Mouse (Mus musculus): ENCODE results near the gene Igsf3.
A peak's percentile ranks its signal among the peaks of the same experiment; 100 is the strongest.

Igsf3 gene

DNA sequence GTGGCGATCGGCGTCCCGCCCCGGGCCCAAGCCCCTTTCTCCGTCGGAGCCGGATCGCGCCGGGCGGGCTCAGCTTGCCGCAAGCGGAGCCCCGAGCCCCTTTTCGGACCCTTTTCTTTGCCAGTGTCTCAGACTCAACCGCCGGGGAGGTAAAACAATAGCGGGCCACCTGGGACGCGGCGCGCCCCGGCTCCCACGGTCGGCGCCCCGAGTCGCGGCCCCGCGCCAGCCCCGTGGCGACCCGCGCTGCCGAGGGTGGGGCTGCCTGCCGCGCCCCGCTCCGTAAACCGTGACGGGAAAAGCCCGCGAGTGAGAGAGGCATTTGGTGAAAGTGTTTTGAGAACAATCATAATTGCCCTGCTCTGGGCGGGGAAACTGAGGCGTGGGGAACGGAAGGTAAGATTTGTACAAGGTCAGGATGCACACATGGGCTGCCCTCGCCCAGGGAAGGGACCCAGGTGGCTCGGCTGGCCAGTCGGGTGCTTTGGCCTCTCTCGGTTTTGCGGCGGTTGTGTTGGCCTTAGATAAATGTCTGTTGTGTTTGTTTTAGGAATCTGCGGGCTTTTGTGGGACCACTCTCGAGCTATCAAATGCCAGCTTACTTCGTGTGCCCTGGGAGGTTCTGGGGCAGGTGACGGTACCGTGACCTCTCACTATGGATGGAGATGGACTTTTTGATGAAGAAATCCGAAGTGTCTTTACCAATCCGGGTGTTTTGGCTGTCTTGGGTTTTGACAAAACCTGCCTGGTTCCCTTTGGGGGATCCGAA is 557 bp downstream of the Igsf3 start:
- DNase-seq = no peak

DNA sequence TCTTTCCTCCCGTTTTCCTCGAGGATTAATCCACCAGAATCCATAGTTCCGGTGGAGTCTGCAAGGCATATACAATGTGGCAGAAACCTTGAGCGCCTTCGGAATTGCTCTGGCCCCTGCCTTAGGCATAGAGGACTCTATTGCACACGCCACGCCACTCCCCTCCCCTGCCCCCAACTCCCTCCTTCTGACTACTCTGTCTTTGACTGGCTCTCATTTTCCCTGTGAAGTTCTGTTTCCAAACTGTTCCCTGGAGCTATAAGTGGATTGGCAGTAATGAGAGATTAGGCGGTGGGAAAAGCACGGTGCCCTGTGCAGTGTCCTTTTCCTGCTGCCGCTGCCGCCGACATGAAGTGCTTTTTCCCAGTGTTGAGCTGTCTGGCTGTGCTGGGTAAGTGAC is 1.2 kb downstream of the Igsf3 start:
- peak; percentile 67 to 68 for DNase-seq

DNA sequence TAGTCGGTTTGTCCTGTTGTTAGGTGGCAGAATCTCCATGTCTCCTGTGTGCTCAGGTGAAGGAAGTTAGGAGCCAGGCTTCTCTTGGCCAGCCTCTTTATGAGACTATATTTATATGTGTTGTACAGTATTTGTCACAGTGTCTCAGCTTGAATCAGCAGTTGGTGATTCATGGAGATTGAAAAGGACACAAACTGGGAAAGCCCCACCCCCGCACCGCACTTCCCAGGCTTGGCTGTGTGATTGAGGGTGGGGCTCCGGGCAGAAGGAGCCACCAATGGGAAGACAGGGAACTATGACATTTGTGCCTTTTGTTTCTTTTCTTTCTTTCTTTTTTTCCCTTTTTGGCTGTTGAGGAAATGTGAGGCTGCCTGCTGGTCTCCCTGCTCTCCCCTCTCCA is 2.9 kb downstream of the Igsf3 start:
- peak; percentile 63 to 73 for DNase-seq

DNA sequence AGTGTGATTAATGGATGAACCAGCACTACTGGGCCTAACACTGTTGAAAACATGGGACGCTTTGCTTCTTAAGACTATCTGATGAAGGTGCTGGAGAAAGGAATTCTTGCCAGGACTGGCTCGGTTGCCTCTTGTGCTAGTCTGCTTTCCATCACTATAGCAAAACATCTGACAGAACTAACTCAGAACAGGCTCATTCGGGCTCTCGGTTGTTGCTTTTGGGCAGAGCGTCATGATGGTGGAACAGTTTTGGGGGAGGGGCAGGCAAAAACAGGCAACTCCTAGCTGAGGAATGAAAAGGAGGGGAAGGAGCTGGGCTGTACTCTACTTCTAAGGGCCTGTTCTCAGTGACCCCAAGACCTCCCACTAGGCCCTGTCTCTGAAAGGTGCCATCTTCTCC is 4.8 kb downstream of the Igsf3 start:
- no peak for DNase-seq

DNA sequence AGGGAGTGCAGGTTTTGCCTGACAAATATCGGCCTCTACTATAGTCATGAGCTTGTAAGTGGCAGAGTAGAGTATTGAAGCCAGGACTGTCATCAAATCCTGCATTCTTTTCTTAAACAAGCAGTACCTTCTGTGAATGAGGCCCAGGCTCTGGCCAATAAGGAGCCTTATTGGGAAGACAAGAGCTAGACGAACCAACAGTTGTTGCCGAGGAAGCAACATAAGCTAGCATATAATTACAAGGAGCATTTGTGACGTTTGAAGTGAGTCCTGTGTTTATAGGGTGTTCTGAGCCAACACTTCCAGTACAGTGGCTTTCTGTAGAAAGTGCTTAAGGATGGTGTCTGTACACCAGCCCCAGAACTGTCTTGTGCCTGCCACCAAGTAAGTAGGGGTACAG is 5.9 kb downstream of the Igsf3 start:
- DNase-seq = no peak

DNA sequence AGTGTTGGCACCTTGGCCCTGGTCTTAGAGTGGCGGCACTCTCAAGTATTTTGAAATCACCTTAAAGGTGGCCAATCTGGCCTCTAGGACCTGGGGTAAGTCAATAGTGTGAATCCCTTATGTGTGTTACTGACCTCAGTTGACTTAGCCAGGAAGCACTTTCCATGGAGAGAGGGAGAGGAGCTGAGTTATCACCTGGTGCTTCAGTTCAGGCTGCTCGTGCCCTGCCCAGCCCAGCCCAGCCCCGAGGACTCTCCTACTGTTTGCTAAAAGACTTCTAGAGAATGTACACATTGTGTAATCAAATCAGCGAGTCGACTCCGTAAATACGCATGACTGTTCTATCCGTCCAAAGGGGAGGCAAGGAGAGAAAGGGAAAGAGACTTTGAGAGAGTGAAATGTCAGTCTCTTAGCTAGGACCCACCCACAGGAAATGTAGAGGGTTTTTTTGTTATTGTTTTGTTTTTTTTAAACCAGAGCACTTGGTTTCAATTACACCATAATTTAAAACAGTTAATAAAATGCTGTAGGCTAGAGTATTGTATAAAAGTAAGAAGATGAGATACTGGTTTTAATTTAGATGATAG is 9.6 kb downstream of the Igsf3 start:
- DNase-seq = no peak

DNA sequence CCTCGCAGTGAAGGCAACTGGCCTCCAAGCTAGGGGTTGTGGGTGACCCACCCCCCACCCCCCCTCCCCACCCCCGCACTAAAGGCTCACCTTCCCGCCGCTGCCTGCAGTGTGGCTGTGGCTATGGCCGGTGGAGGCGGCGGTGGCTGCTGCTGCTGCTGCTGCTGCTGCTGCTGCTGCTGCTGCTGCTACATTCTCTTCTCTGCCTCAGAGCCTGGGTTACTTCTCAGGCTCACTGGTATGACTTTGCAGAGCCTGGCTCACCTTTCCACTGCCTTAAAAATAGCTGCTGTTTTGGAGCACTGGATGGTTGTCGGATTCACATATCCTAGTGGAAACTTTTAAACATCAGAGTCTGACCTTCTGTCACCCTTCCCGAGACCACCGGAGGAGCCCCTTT is 11.0 kb downstream of the Igsf3 start:
- DNase-seq = no peak

DNA sequence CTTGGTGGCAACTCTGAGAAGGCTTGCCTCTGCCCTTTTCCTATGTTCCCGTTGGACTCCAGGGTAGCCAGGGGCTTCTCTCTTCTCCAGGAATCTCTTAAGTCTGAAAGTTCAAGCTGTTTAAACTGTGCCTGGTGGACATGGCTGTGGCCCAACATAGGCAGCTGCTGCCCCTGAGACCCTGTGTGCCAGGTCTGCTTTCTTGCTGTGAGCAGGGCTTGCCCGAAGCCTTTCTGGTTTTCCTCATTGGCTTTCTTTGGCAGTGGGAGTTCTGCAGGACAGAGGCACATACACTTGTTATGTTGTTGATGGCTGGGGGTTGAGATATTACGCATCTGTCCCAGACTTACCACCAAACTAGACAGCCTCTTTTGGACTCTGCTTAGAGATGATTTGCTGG is 12.7 kb downstream of the Igsf3 start:
- DNase-seq = peak; percentile 53 to 71

DNA sequence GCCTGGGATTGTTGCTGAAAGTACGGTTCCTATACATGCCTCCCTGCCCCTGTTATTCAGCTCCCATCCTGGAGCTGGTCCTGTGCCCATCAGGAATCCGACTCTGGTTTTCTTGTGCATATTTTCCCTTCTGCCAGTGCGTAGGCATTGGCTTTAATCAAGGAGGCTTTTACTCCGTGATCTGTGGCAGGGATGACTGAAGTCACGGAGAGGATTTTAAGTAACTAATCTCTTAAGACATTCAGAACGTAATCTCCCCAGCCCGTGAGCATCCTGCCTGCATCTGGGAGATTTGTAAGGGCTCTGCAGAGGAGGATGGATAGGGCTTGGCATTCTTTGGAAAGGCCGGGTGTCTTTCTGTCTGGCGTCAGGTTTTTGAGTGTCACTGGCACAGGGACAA is 13.6 kb downstream of the Igsf3 start:
- no peak for DNase-seq

DNA sequence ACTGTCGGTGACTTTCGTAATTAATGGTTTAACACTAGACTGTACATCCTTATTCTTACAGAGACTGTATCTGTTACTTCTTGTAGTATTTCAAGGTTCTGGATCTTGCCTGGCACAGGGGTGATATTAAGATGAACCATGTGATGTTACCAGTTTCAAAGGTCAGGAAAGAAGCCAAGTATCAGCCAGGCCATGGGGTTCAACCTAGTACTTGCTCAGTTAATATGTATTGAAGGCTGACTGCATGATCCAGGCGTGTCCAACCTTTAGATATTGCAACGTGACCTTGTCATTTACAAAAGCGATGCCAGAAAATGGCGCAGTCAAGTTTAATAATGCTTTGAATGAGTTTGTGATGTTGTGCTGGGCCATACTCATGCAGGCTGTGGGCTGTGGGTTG is 15.1 kb downstream of the Igsf3 start:
- DNase-seq = no peak

DNA sequence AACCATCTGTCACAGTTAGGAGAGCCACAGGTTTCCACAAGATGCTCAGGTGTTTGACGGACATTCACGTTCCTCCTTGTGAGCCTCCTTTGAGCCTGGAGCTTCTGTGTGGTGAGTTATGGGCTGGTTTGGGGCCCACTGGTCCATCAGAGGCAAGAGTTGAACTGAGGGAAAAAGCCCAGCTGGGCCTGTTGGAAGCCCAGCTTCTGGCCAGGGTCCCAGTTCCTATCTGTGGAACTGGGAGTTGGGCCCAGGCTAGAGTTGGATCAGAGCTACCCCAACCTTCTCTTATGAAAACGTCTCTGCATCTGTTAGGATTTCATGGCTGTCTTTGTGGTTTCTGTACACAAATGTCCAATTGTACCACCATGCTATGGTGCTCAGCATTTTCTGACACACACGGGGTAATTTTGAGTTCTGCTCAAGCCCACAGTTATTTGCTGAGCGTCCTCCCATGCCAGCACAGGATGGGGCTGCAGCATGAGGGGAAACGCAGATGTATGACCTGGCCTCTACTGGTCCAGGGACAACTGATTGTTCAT is 16.3 kb downstream of the Igsf3 start:
- DNase-seq = peak; percentile 82 to 88

DNA sequence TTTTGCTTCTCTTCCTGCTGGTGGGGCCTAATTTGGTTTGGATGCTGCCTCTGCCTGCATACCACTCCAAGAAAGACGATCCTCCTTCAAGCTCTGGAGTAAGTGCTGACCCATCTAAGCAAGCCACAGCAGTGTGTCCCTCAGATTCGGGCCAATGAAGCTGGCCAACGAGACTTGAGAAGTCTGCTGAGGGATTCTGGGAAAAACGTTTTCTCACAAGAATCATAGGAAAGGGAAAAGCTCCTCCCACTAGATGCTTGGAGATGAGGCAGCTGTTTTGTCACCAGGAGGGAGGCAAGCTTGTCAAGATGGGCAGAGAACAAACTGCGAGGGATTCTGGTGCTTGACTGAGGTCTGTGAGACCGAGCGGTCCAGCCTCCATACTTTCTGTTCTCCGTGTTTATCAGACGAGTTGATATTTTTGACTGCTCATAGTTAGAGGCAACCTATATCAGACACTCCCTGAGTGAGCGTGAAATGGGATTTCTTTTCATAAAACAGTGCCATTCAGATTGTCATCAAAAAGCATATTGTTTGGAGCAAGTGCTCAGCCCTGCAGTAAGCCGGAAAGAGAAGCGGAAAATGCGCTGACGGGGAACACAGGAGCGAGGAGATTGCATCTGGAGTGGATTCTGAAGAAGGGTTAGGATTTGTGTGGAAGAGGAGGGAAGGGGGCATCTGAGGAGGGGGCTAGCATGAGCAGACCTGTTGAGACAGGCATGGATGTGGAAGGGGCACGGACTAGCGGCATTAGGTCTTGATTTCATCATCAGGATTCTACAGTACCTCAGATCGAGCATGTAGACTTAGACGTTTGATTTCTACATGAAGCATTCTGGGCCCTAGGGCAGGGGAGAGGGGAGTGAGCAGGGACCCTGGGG is 17.0 kb downstream of the Igsf3 start:
- peak in 1 of 2 experiments; percentile 42 for DNase-seq

DNA sequence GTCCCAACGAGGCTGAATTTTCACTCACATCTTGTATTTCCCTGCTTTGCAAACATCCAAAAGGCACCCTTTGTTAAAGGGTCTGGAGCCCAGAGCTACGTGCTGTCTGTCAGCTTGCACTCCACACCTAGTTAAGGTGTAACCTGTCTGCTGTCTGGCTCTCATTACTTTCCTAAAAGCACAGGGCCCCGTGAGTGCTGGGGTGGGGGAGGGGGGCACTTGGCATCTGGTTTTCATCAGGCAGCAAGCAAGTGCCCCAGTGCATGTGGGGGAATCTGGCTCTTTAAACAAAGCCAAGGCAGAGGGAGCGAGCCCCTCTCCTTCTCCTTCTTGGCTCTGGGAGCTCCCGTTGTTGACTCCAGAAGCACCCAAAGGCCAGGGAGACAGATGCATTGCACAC is 18.5 kb downstream of the Igsf3 start:
- DNase-seq = no peak

DNA sequence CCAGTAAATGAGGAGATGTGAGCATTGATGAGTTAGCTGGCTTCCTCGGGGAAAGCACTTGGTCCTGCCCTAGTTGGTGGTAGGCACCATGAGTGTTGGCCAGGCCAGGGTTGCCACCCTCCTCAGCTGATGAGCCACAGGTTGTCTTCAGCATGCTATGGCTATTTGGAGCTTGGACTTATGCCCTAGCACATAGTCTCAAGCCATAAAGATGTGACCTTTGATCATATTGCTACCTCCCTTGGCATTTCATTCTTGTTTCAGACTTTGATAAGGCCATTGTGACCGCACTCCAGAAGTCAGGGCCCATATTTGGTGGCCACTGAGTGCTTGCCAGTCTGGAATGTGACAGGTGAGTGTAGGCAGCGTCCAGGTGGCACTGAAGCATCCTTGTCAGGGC is 19.2 kb downstream of the Igsf3 start:
- DNase-seq = no peak

DNA sequence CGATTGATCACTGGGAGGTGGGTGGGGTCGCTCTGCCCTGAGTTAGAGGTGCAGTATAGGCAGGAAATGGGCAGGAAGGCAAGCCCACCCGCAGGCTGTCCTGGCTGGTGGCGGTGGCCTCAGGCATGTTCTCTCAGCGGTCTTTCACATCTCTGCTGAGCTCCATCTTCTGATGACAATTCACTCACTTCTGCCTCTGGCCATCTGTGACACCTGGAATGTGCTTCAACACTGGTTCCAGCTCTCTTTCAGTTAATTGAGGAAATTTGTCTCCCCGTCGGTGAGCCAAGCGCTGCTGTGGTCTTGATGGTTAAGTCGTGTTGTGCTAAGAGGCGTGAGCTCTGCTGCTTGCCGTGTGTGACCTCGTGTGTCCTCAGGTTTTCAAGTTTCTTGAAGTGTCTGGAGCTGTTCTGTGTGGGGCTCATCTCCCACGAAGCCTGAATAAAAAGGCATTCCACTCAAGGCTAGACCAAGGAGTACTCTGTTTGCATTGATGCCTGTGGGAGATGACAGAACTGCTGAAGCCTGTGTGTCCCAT is 19.9 kb downstream of the Igsf3 start:
- no peak for DNase-seq

DNA sequence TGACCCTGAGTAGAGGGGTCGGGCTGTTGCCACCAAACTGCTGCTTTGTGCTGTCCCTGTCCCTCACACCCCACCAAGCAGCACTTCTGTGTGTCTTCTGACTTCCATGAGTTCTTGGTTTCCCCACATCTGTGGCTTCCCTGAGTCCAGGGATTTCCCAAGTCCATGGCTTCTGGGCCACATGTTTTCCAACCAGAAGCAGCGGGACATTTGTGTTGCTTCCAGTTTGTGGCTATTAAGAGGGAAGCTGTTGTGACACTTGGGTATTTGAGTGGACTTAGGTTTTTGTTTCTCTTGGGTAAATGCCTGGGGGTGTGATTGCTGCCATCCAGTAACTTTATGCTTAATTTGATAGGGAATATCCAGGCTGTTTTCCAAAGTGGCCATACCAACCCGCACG is 20.5 kb downstream of the Igsf3 start:
- no peak for DNase-seq

DNA sequence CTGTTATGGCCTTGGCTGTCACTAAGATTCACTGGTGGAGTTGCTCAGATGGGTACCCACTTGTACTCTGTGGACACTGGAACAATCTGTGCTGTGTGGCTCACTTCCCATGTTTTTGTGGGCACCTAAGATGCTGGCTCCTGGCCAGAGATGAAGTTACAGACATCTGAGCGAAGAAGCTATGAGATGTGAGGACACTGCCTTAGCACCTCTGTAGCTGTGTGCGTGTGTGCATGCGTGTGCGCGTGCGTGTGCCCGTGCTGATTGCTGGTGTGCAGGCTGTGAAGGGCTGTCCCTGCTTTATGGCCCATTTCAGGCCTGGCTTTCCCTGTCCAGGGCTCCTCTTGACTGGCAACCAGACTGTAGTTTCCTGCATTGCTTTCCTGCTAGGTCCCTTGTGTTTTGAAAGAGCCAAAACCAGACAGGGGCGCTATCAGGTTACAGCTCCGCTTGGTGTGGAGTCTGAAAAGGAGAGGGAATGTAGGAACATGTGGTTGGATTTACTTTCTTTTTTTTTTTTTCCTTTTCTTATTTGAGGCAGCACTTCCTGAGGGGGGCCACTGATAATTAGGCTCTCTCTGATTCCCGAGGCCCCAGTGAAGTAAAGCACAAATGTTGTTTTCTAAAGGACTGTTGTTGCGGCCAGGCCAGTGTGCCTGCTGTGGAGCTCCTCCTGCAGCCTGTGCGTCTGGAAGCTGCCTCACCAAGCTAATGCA is 21.3 kb downstream of the Igsf3 start:
- peak; percentile 55 to 67 for DNase-seq

DNA sequence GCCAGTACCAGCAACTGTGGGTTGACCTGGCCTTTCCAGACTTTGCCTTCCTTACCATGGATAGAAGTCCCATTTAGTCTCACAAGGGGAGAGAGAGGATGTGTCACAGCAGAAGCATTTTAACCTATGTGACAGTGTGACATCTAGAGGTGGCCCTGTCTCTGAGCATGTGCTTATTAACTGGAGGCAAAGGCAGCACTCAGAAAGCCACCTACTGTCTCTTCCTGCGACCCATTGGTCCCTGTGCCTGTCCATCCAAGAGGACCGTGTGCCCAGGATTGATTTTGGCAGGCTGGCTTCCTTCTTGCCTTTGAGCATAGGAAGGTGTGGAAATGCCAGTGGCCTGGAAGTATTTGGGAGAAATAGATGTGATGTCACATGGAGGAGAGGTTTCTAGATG is 22.0 kb downstream of the Igsf3 start:
- DNase-seq = peak; percentile 69

DNA sequence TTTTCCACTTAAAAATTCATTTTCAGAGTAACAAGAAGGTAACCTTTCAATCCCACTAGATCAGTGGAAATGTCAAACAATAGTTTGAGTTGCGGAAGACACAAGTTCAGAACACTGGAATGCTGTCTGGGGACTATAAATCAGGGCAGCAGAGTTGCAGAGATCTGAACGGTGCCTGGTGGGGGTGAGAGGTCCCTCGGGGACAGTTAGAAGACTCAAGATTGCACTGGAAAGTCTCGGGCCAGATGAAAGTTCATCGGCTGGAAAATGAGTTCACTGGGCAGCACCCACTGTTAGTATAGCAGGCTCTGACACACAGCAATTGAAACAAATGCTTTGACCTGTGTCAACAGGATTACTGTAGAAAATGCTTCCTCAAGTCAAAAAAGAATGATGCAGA is 24.6 kb downstream of the Igsf3 start:
- DNase-seq = no peak

DNA sequence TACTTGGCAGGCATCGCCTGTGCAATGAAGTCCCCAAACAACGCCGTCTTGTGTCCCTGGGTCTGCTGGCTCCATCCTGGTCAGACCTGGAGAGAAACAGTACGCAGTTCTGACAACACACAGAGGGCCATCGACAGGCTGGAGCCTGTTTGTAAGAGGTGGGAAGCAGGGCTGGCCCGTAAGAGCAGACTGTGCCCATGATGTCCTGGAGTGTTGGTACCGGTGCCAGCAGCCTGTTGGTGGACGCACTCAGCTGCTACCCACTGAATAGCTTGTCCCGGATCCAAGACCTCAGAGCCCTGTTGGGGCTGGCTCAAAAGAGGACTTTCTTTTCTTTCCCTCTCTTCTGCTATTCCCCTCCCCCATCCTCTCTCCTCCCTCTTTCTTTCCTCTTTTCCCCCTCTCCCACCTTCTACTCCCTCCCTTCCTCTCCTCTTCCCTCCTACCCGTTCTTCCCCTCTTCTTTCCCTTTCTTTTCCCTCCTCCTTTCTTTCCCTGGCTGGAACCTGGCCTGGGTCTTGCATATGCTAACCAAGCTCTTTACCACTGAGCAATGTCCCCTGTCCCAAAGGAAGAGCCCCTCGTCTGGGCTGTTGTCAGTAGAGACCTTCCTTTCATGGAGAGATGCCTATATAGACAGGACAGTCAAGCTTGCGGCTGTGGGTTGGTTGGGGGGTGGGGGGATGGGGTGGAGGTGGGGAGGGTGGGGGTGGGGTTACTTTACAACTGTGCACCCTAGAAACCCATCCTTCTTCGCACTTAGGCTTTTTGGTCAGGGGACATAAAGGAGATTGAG is 27.9 kb downstream of the Igsf3 start:
- DNase-seq = peak; percentile 91 to 96

DNA sequence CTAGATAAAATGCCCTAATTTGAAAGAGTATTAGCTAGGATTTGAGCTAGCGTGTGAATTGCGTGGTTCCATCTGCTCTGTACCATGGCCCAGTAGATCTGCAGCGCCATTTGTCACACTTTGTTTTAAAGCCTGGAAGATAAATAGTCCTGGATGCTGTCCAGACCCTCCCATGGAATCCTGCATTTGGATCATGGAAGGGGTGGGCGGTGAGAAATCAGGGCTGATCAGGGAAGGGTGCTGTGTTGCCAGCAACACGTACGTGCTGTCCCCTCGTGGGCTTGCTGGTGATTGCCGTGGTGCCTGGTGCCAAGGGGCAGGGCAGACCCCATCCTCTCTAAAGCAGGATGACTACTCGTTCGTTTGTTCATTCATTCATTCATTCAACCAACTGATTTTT is 28.6 kb downstream of the Igsf3 start:
- peak; percentile 91 for DNase-seq

DNA sequence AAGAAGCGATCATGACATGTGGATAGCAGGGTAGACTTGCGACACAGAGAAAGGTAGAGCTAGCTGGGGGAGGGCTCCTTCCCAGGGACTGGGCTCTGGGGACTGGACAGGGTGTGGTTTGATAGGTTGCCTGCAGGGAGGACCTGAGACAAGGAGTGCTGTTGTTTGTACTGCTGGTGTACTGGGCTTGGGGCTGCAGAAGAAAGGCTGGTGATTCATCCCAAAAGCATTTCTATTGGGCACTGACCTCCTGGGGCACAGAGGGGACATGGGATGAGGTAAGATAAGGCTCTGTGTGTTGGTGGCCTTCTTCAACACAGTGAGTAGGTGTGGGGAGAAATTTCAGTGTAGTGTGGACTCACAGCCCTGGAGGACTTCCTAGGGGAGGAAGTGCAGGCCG is 29.2 kb downstream of the Igsf3 start:
- DNase-seq = no peak

Data from cerebellum, postnatal 10 days (tissue).